Mouse (Mus musculus) myocyte (in vitro differentiated cells): ENCODE data around the gene Tradd. TPM values are rescaled to one million over a fixed set of nuclear protein-coding genes. Genes with fewer than 3 reads are reported as not detected.

Source experiments
- H3K27me3 ChIP-seq: one replicate; pipeline ENCODE4 v1.6.1; 2011; ENCODE audit not compliant: control insufficient read depth, insufficient read depth, insufficient read length
- H3K36me3 ChIP-seq: one replicate; pipeline ENCODE4 v1.6.1; 2011; ENCODE audit not compliant: control insufficient read depth, insufficient read depth
- H3K4me2 ChIP-seq: one replicate; pipeline ENCODE4 v1.6.1; 2011; ENCODE audit warnings: low read depth, control low read depth
- H3K4me3 ChIP-seq: one replicate; pipeline ENCODE4 v1.5.1; 2011; ENCODE audit warnings: mild to moderate bottlenecking, control low read depth, moderate library complexity
- H3K79me2 ChIP-seq: one replicate; pipeline ENCODE4 v1.6.1; 2011; ENCODE audit not compliant: control insufficient read depth, insufficient read depth
- H3ac ChIP-seq: one replicate; pipeline ENCODE4 v1.6.1; 2011; ENCODE audit not compliant: control insufficient read depth, insufficient read length
- CEBPB ChIP-seq: IDR thresholded peaks from 2 replicates; pipeline ENCODE4 v1.6.1; 2011; ENCODE audit warnings: mild to moderate bottlenecking, moderate library complexity; ENCODE audit not compliant: poor library complexity, insufficient read depth, severe bottlenecking
- E2F4 ChIP-seq: IDR thresholded peaks from one replicate; pipeline ENCODE4 v1.6.1; 2011; ENCODE audit warnings: mild to moderate bottlenecking, control low read depth, moderate library complexity; ENCODE audit not compliant: insufficient read depth
- MAX ChIP-seq: IDR thresholded peaks from one replicate; pipeline ENCODE4 v1.6.1; 2011; ENCODE audit warnings: low read depth, mild to moderate bottlenecking, control low read depth
- MYOD1 ChIP-seq, 3 experiments: IDR thresholded peaks; one replicate each; pipeline ENCODE4 v1.6.1; 2011; ENCODE audit warnings: control low read depth in 2 of 3, low read depth in 2 of 3, mild to moderate bottlenecking in 2 of 3, moderate library complexity in 1 of 3; ENCODE audit not compliant: insufficient read length in 2 of 3, control insufficient read depth in 1 of 3
- MYOG ChIP-seq, 3 experiments: IDR thresholded peaks; one replicate each; pipeline ENCODE4 v1.6.1; 2011; ENCODE audit warnings: control low read depth in 2 of 3, low read depth in 2 of 3, mild to moderate bottlenecking in 2 of 3; ENCODE audit not compliant: insufficient read length in 2 of 3, control insufficient read depth in 1 of 3, insufficient read depth in 1 of 3
- POLR2A ChIP-seq: IDR thresholded peaks from one replicate; pipeline ENCODE4 v1.6.1; 2011; ENCODE audit warnings: low read depth, mild to moderate bottlenecking, control low read depth, moderate library complexity; ENCODE audit not compliant: insufficient read length
- POLR2AphosphoS2 ChIP-seq: IDR thresholded peaks from one replicate; pipeline ENCODE4 v1.6.1; 2011; ENCODE audit warnings: low read depth, control low read depth; ENCODE audit not compliant: insufficient read length
- REST ChIP-seq: IDR thresholded peaks from one replicate; pipeline ENCODE4 v1.6.1; 2011; ENCODE audit warnings: mild to moderate bottlenecking, control low read depth, moderate library complexity; ENCODE audit not compliant: insufficient read depth, insufficient read length
- SRF ChIP-seq: IDR thresholded peaks from one replicate; pipeline ENCODE4 v1.6.1; 2011; ENCODE audit warnings: low read depth; ENCODE audit not compliant: control insufficient read depth, insufficient read length
- TCF12 ChIP-seq: IDR thresholded peaks from one replicate; pipeline ENCODE4 v1.6.1; 2011; ENCODE audit warnings: mild to moderate bottlenecking, control low read depth; ENCODE audit not compliant: poor library complexity, insufficient read depth, severe bottlenecking
- TCF3 ChIP-seq: IDR thresholded peaks from one replicate; pipeline ENCODE4 v1.6.1; 2011; ENCODE audit warnings: low read depth, control low read depth; ENCODE audit not compliant: insufficient read length
- USF1 ChIP-seq: IDR thresholded peaks from one replicate; pipeline ENCODE4 v1.6.1; 2011; ENCODE audit warnings: low read depth, mild to moderate bottlenecking, control low read depth, moderate library complexity
- polyA plus RNA-seq: library from polyadenylated mRNA; unstranded; fragments of >200 nt; fragmentation: generic; extraction: Trizol; gene quantifications from one replicate; pipeline ENCODE4 v1.2.1, GENCODE M21; 2012; ENCODE audit warnings: missing spikeins

Tradd gene
- polyA plus RNA-seq, 1 experiment = 27.0 TPM

DNA sequence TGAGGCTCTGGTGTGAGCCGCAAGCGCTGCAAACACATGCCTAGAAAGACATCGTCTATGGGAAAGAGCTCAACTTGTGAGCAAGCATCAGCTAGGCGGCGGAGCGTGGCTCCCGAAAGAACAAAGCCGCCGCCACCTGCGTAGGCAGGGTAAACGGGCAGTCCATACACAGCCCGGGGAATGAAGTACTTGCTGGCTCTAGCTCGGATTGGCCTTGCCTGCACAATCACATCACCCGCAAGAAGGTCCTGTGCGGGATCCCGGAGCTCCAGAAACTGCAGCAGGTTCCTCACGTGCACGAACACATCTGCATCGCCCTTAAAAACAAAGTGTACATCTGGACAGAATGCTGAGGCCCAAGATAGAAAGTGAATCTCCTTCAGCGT lies 10.7 kb downstream of the Tradd start:
- H3K36me3 ChIP-seq = peaks cover 16% of the 10 kb centered on the region
- no peaks in the 10 kb centered on the region for H3K79me2 ChIP-seq
- H3K27me3 ChIP-seq = no peaks in the 10 kb centered on the region
- H3ac ChIP-seq = peak overlapping the region; percentile 42
- peak overlapping the region; percentile 25 for H3K4me3 ChIP-seq
- H3K4me2 ChIP-seq = peak overlapping the region; percentile 49
- TF ChIP-seq POLR2AphosphoS2 = peak; percentile 32
- TF ChIP-seq USF1 = no peak
- no peak for TF ChIP-seq CEBPB

GRCm38 (mm10) chr8:105252680-105253537 lies 11.5 kb downstream of the Tradd start:
- Histone ChIP-seq H3K27me3 (no peaks in the 10 kb centered on the region), H3K36me3 (peaks cover 20% of the 10 kb centered on the region), H3K79me2 (no peaks in the 10 kb centered on the region), H3K4me2 (peak overlapping the region; percentile 49), H3K4me3 (no peak overlapping the region), H3ac (no peak overlapping the region)
- peak in 2 of 3 experiments; percentile 64 to 69 for TF ChIP-seq MYOD1 (IDR thresholded peaks at IDR 0.05; ENCODE audit: control insufficient read depth in 1 of 3, insufficient read length in 2 of 3, low read depth in 2 of 3)
- TF ChIP-seq POLR2A = no peak
- no peak for TF ChIP-seq E2F4
- TF ChIP-seq MYOG (IDR thresholded peaks at IDR 0.05; ENCODE audit: control insufficient read depth in 1 of 3, insufficient read depth in 1 of 3, insufficient read length in 2 of 3, low read depth in 2 of 3) = peak in 1 of 3 experiments; percentile 20
- TF ChIP-seq POLR2AphosphoS2 = peak; percentile 35
- no peak for TF ChIP-seq REST

- Histone ChIP-seq H3K27me3 (no peaks in the 10 kb centered on the region), H3K4me2 (no peak overlapping the region), H3K79me2 (no peaks in the 10 kb centered on the region), H3K4me3 (no peak overlapping the region), H3ac (no peak overlapping the region), H3K36me3 (peaks cover 20% of the 10 kb centered on the region)
- no peak for TF ChIP-seq MAX
- no peak for TF ChIP-seq SRF
These were observed 12.5 kb downstream of the Tradd start for GRCm38 (mm10) chr8:105251954-105252353.

GRCm38 (mm10) chr8:105241016-105241415 lies 23.4 kb downstream of the Tradd start:
- peaks cover 23% of the 10 kb centered on the region for H3K36me3 ChIP-seq
- no peak overlapping the region for H3ac ChIP-seq

DNA sequence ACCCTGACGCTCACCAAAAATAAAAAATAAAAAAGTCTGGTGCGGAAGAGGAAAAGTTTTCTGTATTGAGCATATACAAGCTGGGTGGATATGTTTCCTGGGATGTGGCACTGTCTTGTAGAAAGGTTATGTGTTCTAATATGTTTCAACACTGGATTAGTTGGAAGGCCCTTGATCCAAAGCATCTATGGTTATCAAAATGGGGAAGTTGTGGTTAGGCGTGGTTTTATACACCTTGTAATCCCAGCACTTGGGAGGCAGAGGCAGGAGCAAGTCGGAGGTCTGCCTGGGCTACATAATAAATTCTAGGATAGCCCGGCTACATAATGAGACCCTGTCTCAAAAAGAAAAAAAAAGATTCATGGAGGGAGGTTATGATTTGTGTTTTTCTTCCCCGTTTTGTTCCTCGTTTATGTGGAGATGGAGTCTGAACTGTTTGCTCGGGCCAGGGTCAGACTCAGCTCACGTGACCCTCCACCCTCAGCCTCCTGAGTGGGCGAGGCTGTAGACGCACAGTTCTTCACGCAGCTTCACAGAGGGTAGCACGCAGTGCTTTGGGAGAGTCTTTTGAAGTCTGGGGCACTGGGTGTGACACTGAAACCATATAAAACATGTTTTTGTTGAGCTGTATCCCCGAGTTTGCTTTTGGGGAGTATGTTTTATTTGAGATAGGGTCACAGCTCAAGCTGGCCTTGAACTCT lies 26.8 kb downstream of the Tradd start:
- Histone ChIP-seq H3K4me3 (no peak overlapping the region), H3K79me2 (no peaks in the 10 kb centered on the region), H3ac (no peak overlapping the region), H3K4me2 (no peak overlapping the region), H3K27me3 (no peaks in the 10 kb centered on the region), H3K36me3 (peaks cover 19% of the 10 kb centered on the region)
- TF ChIP-seq MAX = no peak
- TF ChIP-seq REST = no peak
- no peak for TF ChIP-seq USF1
- no peak for TF ChIP-seq TCF12
- no peak for TF ChIP-seq POLR2A
- TF ChIP-seq POLR2AphosphoS2 = no peak
- TF ChIP-seq MYOG (IDR thresholded peaks at IDR 0.05; ENCODE audit: control insufficient read depth in 1 of 3, insufficient read depth in 1 of 3, insufficient read length in 2 of 3, low read depth in 2 of 3) = no peak
- TF ChIP-seq MYOD1 (IDR thresholded peaks at IDR 0.05; ENCODE audit: control insufficient read depth in 1 of 3, insufficient read length in 2 of 3, low read depth in 2 of 3) = no peak
- TF ChIP-seq E2F4 = no peak
- TF ChIP-seq SRF = no peak
- TF ChIP-seq TCF3 = no peak
- no peak for TF ChIP-seq CEBPB

More at GRCm38 (mm10) chr8:105241016-105241415, 23.4 kb downstream of the Tradd start:
- H3K4me3 ChIP-seq = no peak overlapping the region
- no peaks in the 10 kb centered on the region for H3K79me2 ChIP-seq
- H3K27me3 ChIP-seq = no peaks in the 10 kb centered on the region
- H3K4me2 ChIP-seq = no peak overlapping the region
- TF ChIP-seq E2F4 (no peak), POLR2AphosphoS2 (no peak), CEBPB (no peak), TCF12 (no peak), MYOG (IDR thresholded peaks at IDR 0.05; ENCODE audit: control insufficient read depth in 1 of 3, insufficient read depth in 1 of 3, insufficient read length in 2 of 3, low read depth in 2 of 3) (no peak), USF1 (no peak), REST (no peak), TCF3 (no peak), SRF (no peak), POLR2A (no peak), MYOD1 (IDR thresholded peaks at IDR 0.05; ENCODE audit: control insufficient read depth in 1 of 3, insufficient read length in 2 of 3, low read depth in 2 of 3) (no peak), MAX (no peak)
